Mouse (Mus musculus): ENCODE results near the gene Svip. TPM values are rescaled to one million over a fixed set of nuclear protein-coding genes. Genes with fewer than 3 reads are reported as not detected.

The Svip gene
- polyA plus RNA-seq, 1 experiment from 2014 or later, result 19.3 TPM

Other genes starting within 250 kb of the Svip start
- 3.1 TPM in 2 replicates for gene Gas2, start 144.0 kb downstream of the Svip start, polyA plus RNA-seq (2015; fragmentation: Nextera tagmentation; extraction: Ambion mirVana)
- 0.64 and 0.67 TPM in 2 replicates for gene Fancf, start 143.8 kb downstream of the Svip start, polyA plus RNA-seq (2015; fragmentation: Nextera tagmentation; extraction: Ambion mirVana)
- gene 1700015G11Rik, start 9.7 kb upstream of the Svip start, polyA plus RNA-seq (2015; fragmentation: Nextera tagmentation; extraction: Ambion mirVana), result not detected in 2 replicates